Mouse (Mus musculus) adrenal gland, adult 18-20 months (tissue): ENCODE measurements at regions not wholly inside any gene's neighbourhood (a gene's known extent, or its start where the extent isn't known, plus 50 kb on each side); places are given as distances from the start of the nearest gene placed in this dataset.
A peak's percentile ranks its signal among the peaks of the same experiment; 100 is the strongest.
"Not testable (repeated sequence)": the region's sequence is repeated elsewhere in the genome, so short reads cannot be mapped to it uniquely, and the experiment has no call there.

Source experiments
- DNase-seq, 2 experiments: peaks; one replicate each; pipeline ENCODE4 v3.0.0; 2021 to 2022; ENCODE audit warnings: low spot score in 2 of 2

DNA sequence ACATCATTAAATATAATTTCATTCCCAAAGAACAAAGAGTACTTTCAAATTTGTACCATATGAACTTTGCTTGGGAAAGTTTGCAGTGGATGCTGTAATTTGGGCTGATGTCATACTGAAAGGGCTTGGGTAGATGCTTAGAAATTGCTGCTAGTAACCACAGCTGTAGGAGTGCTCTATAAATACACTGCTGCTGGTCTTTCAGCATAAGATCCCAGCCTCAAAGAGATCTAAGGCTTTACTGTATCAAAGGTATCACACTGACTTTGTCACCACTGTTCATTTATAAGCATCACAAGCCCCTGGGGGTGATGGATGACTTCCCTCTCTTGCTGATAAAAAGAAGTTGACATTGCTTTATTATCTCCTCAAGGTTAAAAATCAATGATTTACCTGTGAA, 497.2 kb downstream of the Pla2g4a start:
- DNase-seq = no peak

DNA sequence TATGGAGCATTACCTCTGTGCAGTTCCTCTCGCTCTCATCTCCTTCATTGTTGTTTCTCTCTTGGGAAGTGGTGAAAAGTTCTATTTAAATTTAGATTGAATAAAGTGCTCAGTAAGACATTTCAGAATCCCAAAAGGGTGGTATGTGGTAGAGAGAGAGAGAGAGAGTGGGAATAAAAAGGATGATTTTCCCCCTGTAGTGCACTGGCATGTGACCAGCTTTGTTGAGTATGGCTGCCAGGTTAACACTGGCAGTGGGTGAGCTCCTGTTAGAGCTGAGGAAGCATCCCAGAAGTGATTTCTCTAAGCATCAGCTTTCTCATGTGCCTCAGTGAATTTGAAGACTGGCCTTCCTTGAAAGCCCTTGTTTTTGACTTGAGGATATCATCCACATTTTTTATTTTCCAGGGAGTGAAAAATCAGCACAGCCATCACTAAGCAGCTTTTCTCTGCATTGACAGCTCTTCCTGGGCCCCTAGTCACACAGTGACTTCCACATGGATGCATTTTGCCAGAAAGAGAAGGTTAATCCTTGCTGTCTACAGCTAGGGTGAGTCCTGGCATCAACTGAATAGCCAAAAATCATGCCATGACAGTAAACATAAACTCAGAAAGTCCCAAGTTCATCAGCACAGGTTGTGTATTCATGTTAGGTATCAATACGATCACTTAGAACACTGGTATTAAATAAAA, 511.1 kb downstream of the Pla2g4a start:
- no peak for DNase-seq

DNA sequence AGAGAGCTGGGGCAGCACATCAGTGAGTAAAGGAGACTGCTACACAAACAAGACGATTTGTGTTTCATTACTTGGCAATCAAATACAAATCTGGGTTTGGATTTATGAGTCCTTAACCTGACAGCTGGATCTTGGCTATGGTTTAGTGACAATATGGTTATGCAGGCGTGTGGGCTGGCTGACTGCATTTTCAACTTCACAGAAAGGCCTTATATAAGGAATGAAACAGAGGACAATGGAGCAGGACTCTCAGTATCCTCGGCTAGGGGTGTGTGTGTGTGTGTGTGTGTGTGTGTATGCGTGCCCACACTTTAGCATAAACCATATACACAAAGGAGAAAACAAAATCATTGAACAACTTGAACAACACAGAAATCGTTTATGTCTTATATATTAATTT, 512.6 kb downstream of the Pla2g4a start:
- no peak for DNase-seq

DNA sequence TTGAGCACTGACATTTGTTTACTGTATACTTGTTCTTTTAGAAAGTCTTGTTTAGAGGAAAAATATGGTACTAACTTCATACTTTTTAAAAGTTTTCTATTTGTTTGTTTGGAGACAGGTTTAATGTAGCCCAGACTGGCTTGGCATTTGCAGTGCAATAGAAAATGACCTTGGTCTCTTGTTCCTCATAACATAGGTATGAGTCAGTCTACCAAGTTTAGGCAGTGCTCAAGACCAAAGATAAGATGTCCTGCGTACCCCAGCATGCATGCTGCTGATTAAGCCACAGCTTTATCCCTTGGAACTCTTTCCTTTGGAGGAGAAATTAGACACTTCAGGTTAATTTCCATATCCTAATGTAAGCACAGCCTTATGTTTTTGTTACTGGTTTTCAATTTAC, 550.1 kb downstream of the Pla2g4a start:
- DNase-seq = no peak

DNA sequence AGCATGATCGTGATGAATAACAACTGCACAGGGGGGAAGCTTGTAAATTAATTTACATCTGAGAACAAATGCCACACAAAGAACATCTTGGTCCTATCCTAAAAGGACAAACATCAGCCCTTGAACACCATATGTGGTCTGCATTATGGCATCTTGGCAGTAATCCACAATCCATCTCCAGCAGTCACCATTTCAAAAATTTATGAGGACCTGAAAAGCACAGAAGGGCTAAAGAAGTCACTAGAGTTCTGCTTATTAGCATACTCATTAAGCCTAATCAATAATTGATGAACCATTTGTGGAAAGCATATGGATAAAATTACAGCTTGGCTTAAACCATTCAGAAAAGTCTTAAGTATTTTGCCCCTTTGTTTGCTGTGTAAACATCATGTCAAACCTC, 555.7 kb downstream of the Pla2g4a start:
- DNase-seq = no peak

DNA sequence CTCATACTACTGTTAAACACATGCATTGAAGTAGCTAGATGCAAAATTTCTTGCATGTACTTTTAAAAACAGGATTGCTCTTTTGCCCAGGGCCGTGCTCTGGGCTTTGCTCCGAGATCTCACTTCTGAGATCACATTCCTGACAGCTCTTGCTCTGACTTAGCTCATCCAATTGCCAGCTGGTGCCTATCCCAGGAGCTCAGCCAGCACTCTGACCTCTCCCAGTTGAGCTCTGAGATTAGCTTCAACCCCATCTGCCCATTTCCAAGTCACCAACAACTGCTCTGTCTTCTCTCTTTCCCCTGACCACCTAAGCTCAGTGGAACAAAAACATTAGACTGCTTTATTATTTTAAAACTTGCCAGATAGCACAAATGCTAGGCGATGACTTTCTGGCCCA, 572.4 kb downstream of the Pla2g4a start:
- DNase-seq = no peak

DNA sequence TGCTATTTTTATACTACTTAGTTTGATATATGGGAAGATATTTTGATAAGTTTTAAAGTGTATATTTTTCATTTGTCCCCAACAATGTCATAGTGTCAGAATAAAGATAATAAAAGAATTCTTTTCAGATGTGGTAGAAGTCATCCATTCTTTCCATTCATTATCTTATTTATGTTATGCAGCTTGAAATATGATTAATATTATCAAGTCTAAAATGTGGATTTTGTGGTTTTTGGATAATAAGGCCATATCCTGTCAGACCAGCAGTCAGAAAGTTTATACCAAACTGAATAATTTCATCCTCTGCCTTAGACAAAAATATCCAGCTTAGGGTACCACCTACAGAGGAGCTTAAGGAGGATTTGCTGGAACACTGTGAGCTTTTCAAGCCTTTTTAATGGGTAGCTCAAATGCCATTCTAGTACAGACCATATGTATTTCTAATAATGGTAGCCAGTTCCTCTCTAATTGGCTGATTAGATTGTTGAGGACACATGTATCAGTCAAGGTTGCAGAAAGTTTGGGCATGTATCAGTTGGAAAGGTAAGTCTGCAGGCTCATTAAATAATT, 609.7 kb downstream of the Pla2g4a start:
- no peak for DNase-seq

DNA sequence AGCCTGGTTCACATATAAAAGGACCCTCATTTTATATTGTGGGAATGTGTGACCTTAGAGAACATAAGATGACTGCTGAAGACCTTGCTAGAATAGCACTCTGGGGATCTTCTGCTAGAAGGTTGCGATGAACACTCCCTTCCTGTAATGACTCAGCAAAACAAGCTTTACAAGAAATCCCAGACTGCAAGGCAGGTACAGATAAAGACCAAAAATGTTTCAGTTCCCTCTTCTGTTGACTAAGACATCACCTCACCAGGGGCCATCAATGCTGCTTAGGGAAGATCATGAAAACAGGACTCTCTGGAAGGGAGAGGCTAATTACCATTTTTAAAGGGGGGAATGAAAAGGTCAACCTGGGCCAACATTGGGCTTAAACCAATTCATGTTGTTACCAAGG, 613.7 kb downstream of the Pla2g4a start:
- no peak for DNase-seq

DNA sequence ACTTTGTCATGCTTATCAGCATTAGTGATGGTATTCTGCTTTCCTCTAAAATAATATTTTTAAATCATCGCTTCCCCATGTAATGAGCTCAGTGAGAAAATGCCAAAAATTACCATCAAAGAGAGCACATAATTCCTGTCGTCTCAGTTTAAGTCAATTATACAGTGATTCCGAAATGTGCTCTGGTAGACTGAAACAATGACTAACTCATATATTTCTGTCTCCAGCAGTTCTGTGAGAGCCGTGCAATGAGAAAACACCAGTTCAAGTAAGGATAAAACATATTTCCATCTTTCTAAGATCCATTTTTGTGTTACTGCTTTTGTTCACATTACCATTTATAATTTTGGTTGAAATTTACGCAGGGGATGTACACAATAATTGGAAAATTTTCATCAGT, 622.9 kb downstream of the Pla2g4a start:
- DNase-seq = no peak

DNA sequence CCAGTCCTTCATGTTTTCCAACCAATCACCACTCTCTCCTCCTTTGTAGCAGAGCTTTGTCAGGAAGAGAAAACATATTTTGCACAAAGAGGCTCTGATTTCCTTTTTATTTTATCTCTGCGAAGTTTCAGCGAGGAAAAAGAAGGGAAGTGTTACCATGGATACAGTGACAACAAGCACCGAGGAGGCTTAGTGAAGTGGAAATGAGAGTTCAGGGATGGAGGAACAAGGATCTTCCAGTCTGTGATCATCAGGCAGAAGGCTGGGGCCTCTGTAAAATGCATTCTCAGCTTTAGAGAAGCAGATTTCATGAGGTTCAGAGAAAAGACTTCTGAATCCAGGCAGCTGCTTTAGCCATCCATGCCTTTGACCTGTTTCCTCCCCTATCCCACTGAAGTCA, 628.9 kb downstream of the Pla2g4a start:
- DNase-seq = no peak

DNA sequence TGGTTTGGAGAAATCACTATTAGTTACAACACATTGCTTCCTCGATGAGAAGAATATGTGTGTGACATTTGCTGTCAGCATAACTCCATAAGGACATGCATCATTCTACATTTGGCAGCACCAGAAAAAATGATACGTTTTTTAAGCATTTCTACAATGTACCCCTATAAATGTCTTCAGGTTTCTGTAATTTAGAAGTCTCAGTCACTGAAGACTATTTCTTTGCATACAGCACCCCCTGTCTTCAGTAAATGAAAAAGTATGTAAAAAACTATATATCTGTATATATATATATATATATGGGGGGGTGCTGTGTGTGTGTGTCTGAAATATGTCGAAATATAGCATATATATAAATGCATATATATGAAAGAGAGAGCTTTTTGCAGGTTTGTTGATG, 633.9 kb downstream of the Pla2g4a start:
- DNase-seq = no peak

DNA sequence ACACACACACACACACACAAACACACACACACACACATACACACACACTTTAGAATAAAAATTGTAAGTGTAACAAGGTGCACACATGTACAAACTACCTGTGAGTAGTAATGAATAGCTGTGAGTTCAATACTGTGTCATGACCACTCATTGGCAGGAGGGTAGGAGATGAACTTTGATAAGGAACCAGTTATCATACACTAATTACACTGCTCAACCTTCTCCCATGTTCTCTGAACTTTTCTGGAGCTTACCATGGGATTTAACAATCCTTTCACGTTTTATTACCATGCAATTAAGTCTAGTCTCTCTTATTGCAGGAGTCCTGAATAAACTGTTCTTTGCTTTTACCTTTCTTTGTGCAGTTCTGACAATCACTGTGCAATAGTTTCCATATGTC, 638.0 kb downstream of the Pla2g4a start:
- no peak for DNase-seq

DNA sequence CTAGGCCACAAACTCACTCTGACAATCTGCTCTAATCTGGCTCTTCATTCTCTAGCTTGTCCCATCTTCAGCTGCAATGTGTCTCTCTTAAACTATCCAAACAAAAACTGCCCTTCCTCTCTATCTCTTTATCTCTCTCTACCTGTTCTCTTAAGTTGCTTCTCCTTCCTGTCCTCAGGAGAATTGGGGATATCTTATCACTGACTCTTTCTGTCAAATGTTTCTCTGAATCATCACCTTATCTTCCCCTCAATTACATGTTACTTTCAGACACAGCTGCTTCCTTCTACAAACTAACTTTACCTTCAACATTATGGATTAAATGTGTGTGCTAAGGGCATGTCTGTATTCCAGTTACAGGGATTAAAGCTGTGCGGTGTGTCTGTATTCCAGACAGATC, 671.4 kb downstream of the Pla2g4a start:
- no peak for DNase-seq

DNA sequence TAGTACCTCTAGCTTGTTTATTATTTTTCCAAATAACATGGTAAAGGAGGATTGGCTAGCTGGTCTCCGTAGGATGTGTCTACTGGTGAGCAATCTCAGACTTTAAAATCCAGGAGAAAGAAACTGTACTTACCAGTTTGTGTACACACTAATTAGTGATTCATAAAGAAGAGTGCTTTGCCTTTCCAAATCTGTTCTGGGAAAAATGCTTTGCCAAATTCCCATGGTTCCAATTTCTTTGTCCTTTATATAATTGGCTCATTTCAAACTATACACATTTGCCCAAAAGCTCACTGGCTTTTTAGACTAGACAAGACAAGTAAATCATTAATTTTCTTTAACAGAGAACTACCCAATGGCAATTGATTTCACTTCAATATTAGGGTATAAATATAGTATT, 686.2 kb downstream of the Pla2g4a start:
- no peak for DNase-seq

DNA sequence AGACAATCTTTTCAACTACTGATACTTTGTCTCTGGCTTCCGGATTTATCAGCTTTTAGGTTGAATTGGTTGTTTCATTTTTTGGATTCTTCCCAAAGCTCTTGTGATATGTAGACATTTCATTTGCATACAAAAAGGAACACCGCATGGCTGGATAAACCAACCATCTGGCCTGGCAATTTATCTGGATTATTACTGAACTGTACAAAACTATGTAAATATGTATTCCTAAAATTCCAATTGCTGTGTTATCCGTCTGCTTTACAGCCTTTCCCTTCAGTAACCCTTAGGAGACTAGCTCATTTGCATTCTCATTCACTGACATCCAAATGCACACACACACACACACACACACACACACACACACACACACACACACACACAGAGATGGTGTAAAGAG, 704.2 kb downstream of the Pla2g4a start:
- DNase-seq = no peak

DNA sequence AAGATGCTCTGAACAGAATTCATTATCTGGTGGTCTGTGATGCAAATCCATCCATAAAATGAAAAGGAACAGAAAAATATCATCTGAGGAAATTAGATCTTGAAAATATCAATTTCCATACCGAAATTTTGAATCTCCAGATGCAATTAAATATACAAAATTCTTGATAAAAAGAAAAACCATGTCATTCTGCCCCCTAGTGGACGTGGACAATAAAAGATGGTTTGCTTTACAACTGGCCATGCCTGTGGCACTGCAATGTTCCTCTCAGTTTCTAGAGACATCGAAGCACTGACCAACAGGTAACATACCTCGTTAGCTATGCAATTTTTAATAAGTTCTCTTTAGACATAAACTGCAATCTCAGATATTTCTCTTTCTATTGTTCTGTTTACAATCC, 706.9 kb downstream of the Pla2g4a start:
- DNase-seq = peak in 1 of 2 experiments; percentile 1

DNA sequence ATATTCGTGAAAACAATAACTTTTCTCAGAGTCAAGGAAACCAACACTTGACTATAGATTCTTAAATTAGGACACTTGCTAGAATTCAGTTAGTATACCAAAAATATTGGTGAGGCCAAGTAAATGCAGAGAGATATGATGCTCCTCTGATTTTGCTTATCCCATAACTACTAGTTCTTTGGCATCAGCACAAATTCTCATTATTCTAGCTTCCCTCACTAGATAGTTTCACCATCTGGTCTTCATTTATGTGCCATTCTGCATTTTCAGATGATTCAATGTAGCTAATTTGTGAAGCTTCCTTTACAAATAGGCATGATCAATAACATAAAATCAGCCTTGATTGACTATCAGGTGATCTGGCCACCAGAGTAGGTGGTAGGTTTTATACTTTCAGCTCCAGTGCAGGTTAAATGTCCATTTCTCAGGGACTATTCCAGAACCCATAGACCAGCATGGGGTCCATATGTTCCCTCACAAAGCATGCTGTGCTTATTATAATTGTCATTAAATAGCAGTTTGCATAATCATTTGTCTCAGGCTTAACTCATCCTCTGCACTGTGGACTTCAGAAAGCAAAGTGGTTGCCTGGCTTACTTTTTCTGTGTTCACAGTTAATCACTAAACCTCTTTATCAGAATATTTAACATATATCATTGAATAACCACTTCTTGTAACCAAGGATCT, 722.6 kb downstream of the Pla2g4a start:
- DNase-seq = no peak

DNA sequence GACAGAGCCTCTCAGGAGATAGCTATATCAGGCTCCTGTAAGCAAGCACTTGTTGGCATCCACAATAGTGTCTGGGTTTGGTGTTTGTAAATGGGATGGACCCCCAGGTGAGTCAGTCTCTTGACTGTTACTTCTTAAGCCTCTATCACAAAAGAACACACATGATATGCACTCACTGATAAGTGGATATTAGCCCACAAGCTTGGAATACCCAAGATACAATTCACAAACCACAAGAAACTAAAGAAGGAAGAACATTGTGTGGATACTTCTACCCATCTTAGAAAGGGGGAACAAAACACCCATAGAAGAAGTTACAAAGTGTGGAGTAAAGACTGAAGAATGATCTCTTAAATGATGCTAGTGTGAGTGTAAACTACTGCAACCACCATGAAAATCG, 733.9 kb downstream of the Pla2g4a start:
- DNase-seq = not testable (repeated sequence)

DNA sequence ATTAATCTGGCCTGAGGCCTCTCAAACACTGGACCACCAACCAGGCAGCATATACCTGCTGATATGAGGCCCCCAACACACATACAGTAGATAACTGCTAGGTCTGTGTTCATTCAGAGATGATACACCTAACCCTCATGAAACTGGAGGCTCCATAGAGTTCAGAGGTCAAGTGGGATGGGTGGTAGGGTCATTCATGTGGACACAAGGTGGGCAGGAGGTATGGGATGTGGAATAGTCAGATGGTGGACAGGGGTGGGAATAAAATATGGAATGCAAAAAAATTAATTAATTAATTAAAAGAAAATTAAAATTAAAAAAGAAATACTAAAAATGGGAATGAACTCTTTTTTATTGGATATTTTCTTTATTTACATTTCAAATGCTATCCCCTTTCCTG, 734.7 kb downstream of the Pla2g4a start:
- DNase-seq = no peak

DNA sequence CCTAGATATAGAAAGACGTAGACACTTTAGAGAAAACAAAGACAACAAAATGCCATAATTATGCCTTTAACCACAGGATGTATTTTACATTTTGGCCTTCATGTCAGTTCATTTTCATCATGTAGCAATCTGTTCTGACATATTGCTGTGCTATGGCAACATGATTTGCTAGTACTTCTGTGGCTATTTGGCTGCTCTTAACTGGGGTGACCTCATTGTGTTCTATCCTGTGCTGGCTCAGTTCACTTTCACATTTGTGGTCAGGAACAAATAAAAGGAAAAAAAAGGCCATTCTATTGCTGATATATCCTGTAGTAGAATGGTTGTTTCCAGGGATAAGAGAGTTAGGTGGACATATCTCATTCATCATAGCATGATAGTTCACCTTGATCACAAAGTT, 758.5 kb downstream of the Pla2g4a start:
- no peak for DNase-seq

DNA sequence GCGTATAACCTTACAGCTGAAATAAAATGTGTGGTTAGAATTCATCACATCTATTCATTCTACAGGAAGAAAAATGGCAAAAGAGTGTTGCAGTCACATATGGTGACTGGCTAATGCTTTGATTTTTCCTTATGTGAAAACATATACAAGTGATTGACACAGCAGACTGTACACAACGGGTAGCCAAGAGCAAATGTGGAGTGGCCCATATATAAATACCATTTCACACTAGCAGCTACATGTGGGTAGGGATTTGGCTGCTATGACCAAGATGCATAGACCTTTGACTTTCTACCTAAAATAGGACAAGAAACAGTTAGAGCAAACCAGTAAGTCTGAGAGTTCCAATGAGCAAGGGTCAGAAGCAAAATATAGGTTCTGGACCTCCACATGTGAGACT, 761.8 kb downstream of the Pla2g4a start:
- DNase-seq = no peak

DNA sequence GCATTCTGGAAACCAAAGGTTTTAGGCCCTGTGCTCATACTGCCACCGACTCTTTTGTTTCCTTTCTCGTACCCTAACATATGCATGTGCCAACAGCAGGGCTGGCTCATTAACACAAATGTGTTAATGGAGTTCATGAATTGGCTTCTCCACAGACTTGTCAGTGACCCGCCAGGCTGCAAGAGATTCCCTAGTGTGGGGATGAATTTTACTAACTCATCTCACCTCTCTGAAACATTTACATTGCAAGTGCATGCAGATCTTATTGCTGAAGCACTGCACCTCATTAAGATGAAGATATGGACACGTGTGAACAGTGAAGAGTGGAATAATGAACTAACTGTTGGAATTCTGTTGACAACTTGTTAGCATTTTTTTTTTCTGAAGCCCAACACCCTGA, 762.2 kb downstream of the Pla2g4a start:
- no peak for DNase-seq
